Mouse (Mus musculus) lung, embryonic 16.5 days (tissue): ENCODE data around the gene Shkbp1. TPM values are rescaled to one million over a fixed set of nuclear protein-coding genes. Genes with fewer than 3 reads are reported as not detected.

Source experiments
- ATAC-seq: fragments of 200-750 bp; cut with Nextera tagmentation; 2 replicates; pipeline ENCODE4 v1.8.0; 2017; ENCODE audit warnings: low read depth, mild to moderate bottlenecking, moderate library complexity
- H3K27ac ChIP-seq: fragments of 300-500 bp; sonication (generic); 2 replicates; pipeline ENCODE4 v1.5.1; 2014; ENCODE audit warnings: mild to moderate bottlenecking, control low read depth, low read length
- H3K27me3 ChIP-seq: fragments of 300-500 bp; sonication (generic); 2 replicates; pipeline ENCODE4 v1.6.1; 2014; ENCODE audit warnings: low read depth, low read length, mixed read lengths; ENCODE audit not compliant: control insufficient read depth, insufficient read depth
- H3K36me3 ChIP-seq: fragments of 300-500 bp; sonication (generic); 2 replicates; pipeline ENCODE4 v1.6.1; 2014; ENCODE audit warnings: low read length; ENCODE audit not compliant: control insufficient read depth, insufficient read depth
- H3K4me1 ChIP-seq: fragments of 300-500 bp; sonication (generic); replicated peaks from 2 replicates; pipeline ENCODE4 v1.6.1; 2014; ENCODE audit warnings: low read length, mixed read lengths; ENCODE audit not compliant: control insufficient read depth, insufficient read depth
- H3K4me2 ChIP-seq: fragments of 300-500 bp; sonication (generic); 2 replicates; pipeline ENCODE4 v1.6.1; 2014; ENCODE audit warnings: low read depth, low read length, control low read depth
- H3K4me3 ChIP-seq: fragments of 300-500 bp; sonication (generic); 2 replicates; pipeline ENCODE4 v1.5.1; 2014; ENCODE audit warnings: mild to moderate bottlenecking, low read length, control low read depth
- H3K9ac ChIP-seq: fragments of 300-500 bp; sonication (generic); 2 replicates; pipeline ENCODE4 v1.6.1; 2014; ENCODE audit warnings: low read length, control low read depth
- H3K9me3 ChIP-seq: fragments of 300-500 bp; sonication (generic); 2 replicates; pipeline ENCODE4 v1.6.1; 2016; ENCODE audit warnings: low read length; ENCODE audit not compliant: control insufficient read depth
- WGBS: fragments of 180-500 bp; shearing (Covaris S2); extraction: QIAGEN DNeasy Blood & Tissue Kit; methylation state at CpG from one replicate; pipeline ENCODE4 v1.1.7; 2014; 5-methylcytosine and 5-hydroxymethylcytosine counted together
- polyA plus RNA-seq: library from polyadenylated mRNA; unstranded; fragments of >200 nt; fragmentation: Nextera tagmentation; extraction: Ambion mirVana; gene quantifications from 2 replicates; pipeline ENCODE4 v1.2.1, GENCODE M21; 2015

Gene Shkbp1
- polyA plus RNA-seq, 1 experiment from 2014 or later: 46.2 TPM

- Histone ChIP-seq H3K9me3 (no peaks in the 10 kb centered on the region), H3K4me3 (no peak overlapping the region), H3K9ac (no peak overlapping the region), H3K27ac (no peak overlapping the region), H3K4me1 (peaks cover 3% of the 10 kb centered on the region), H3K36me3 (no peaks in the 10 kb centered on the region; the same call in none of the 2 replicates), H3K4me2 (no peak overlapping the region), H3K27me3 (no peaks in the 10 kb centered on the region)
- WGBS: 7% methylated on average over 11 of the region's 11 CpGs
- ATAC-seq: peak; percentile 46
Measured at GRCm38 (mm10) chr7:27302172-27302571, 53.6 kb downstream of the Shkbp1 start.

DNA sequence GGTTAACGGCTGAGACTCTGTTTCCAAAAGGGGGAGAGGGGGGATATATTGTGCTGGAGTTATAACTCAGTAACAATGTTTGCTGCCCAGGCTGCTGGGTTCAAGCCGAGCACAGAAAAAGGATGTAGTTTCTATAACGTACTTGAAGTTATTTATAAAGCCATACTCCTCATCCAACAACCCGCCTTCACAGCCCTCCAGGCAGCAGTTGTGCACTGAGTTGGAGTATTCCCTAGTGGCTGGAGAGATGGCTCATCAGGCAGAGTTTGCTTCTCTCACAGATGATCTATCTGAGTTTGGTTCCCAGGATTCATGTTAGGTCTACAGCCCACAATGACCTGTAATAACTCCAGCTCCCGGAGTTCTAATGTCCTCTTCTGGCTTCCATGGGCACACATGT lies 55.0 kb downstream of the Shkbp1 start:
- no peak overlapping the region for H3K9ac ChIP-seq
- no peaks in the 10 kb centered on the region for H3K36me3 ChIP-seq
- H3K4me1 ChIP-seq: peaks cover 3% of the 10 kb centered on the region
- H3K27ac ChIP-seq: no peak overlapping the region
- no peak overlapping the region for H3K4me3 ChIP-seq
- WGBS: 70% methylated on average over 5 of the region's 5 CpGs
- ATAC-seq: no peak
- H3K4me2 ChIP-seq: no peak overlapping the region
- H3K9me3 ChIP-seq: no peaks in the 10 kb centered on the region
- H3K27me3 ChIP-seq: no peaks in the 10 kb centered on the region

- H3K36me3 ChIP-seq: no peaks in the 10 kb centered on the region
- peaks cover 3% of the 10 kb centered on the region for H3K4me1 ChIP-seq
- H3K9ac ChIP-seq: no peak overlapping the region
- WGBS: 78% methylated on average over 4 of the region's 4 CpGs
- H3K9me3 ChIP-seq: no peaks in the 10 kb centered on the region
- no peak for ATAC-seq
- no peak overlapping the region for H3K27ac ChIP-seq
- H3K4me2 ChIP-seq: no peak overlapping the region
- H3K27me3 ChIP-seq: no peaks in the 10 kb centered on the region
- H3K4me3 ChIP-seq: no peak overlapping the region
Measured at GRCm38 (mm10) chr7:27300351-27300750, 55.5 kb downstream of the Shkbp1 start.

- Histone ChIP-seq H3K4me1 (peaks cover 3% of the 10 kb centered on the region), H3K4me2 (no peak overlapping the region), H3K4me3 (no peak overlapping the region), H3K9me3 (no peaks in the 10 kb centered on the region), H3K27ac (no peak overlapping the region), H3K9ac (no peak overlapping the region), H3K27me3 (no peaks in the 10 kb centered on the region), H3K36me3 (no peaks in the 10 kb centered on the region)
- ATAC-seq: no peak
- 81% methylated on average over 6 of the region's 6 CpGs for whole genome bisulfite sequencing
Measured at GRCm38 (mm10) chr7:27298816-27299215, 57.0 kb downstream of the Shkbp1 start.

DNA sequence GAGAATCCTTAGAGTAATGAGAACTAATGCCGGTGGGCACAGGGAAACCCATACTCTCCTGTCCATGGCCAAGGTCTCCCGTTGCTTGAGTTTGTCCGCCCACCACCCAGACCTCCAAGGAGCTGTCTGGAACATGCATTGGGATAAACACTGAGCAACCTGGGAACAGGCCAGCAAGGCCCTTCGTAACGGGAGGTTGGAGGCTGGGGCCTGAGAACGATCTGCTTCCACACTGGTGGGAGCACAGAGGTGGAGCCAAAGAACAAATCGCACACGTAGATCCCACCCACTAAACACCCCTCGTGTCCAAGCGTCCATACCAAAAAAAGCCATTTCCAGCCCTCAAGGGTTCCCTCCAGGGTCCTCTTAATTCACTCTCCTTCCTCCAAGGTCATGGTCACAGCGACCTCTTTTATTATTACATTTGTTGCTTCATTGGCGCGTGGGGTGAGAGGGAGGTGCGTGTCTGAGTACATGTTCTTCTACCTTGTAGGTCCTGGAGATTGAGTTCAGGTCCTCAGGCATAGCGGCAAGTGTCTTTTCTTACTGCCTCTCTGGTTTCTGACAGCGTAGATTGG lies 57.7 kb downstream of the Shkbp1 start:
- no peaks in the 10 kb centered on the region for H3K9me3 ChIP-seq
- H3K27me3 ChIP-seq: no peaks in the 10 kb centered on the region
- no peak for ATAC-seq
- no peak overlapping the region for H3K4me3 ChIP-seq
- 72% methylated on average over 16 of the region's 16 CpGs for WGBS
- H3K4me2 ChIP-seq: no peak overlapping the region
- H3K4me1 ChIP-seq: peaks cover 3% of the 10 kb centered on the region
- no peaks in the 10 kb centered on the region for H3K36me3 ChIP-seq
- no peak overlapping the region for H3K9ac ChIP-seq
- peak overlapping the region; percentile 27; the same call in 1 of the 2 replicates for H3K27ac ChIP-seq

GRCm38 (mm10) chr7:27296518-27296917 lies 59.3 kb downstream of the Shkbp1 start:
- WGBS: 90% methylated on average over 4 of the region's 4 CpGs
- no peaks in the 10 kb centered on the region for H3K9me3 ChIP-seq
- ATAC-seq: no peak

DNA sequence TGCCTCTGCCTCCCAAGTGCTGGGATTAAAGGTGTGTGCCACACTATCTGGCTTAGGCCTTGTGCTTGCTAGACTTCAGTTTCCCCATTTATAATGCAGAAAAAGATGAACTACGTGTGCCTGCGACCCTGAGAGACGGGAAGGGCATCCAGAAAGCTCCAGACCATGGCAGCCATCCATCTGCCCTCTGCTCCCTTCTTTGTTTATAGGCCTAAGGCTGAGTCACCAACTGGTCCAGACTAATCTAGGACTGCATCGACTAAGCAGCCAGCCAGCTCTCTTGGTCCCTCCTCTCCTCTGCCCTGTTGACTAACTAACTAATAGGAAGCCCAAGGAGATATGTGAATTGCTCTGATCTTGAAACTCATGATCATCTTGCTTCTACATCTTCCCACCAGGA lies 59.9 kb downstream of the Shkbp1 start:
- ATAC-seq: no peak
- H3K4me2 ChIP-seq: no peak overlapping the region
- no peak overlapping the region for H3K27ac ChIP-seq
- no peaks in the 10 kb centered on the region for H3K9me3 ChIP-seq
- peaks cover 11% of the 10 kb centered on the region for H3K4me1 ChIP-seq
- H3K27me3 ChIP-seq: no peaks in the 10 kb centered on the region
- H3K4me3 ChIP-seq: no peak overlapping the region
- H3K36me3 ChIP-seq: no peaks in the 10 kb centered on the region
- H3K9ac ChIP-seq: no peak overlapping the region
- 52% methylated on average over 4 of the region's 4 CpGs for WGBS

More at GRCm38 (mm10) chr7:27296518-27296917, 59.3 kb downstream of the Shkbp1 start:
- Histone ChIP-seq H3K27me3 (no peaks in the 10 kb centered on the region), H3K4me2 (no peak overlapping the region), H3K4me1 (peaks cover 8% of the 10 kb centered on the region), H3K27ac (no peak overlapping the region), H3K36me3 (no peaks in the 10 kb centered on the region), H3K4me3 (no peak overlapping the region), H3K9ac (no peak overlapping the region)

Other genes starting within 250 kb of the Shkbp1 start
- 75.8 and 84.9 TPM in 2 replicates for gene Cyp2f2, start 236.1 kb downstream of the Shkbp1 start, polyA plus RNA-seq
- gene Cyp2t4, start 202.3 kb downstream of the Shkbp1 start, polyA plus RNA-seq: 0.18 TPM in 1 of 2 replicates, not detected in the other
- 68.8 and 72.9 TPM in 2 replicates for gene Egln2, start 189.2 kb downstream of the Shkbp1 start, polyA plus RNA-seq
- gene Rab4b, start 177.1 kb downstream of the Shkbp1 start, polyA plus RNA-seq: 73.2 and 76.1 TPM in 2 replicates
- 1.4 and 1.7 TPM in 2 replicates for gene Gm21983, start 174.9 kb downstream of the Shkbp1 start, polyA plus RNA-seq
- gene Mia, start 174.9 kb downstream of the Shkbp1 start, polyA plus RNA-seq: 170 and 185 TPM in 2 replicates
- 3.1 and 3.5 TPM in 2 replicates for gene BC024978, start 160.2 kb downstream of the Shkbp1 start, polyA plus RNA-seq
- gene Snrpa, start 159.7 kb downstream of the Shkbp1 start, polyA plus RNA-seq: 246 and 251 TPM in 2 replicates
- 4.1 and 4.3 TPM in 2 replicates for gene Itpkc, start 127.4 kb downstream of the Shkbp1 start, polyA plus RNA-seq
- 23.4 and 23.5 TPM in 2 replicates for gene Coq8b, start 123.0 kb downstream of the Shkbp1 start, polyA plus RNA-seq
- 14.8 and 14.9 TPM in 2 replicates for gene Numbl, start 97.6 kb downstream of the Shkbp1 start, polyA plus RNA-seq
- gene Ltbp4, start 18.3 kb downstream of the Shkbp1 start, polyA plus RNA-seq: 107 and 127 TPM in 2 replicates
- 0.52 and 1.1 TPM in 2 replicates for gene Gm20479, start 1.4 kb upstream of the Shkbp1 start, polyA plus RNA-seq
- gene Sptbn4, start 91.7 kb upstream of the Shkbp1 start, polyA plus RNA-seq: 0.29 and 0.41 TPM in 2 replicates
- gene Blvrb, start 92.0 kb upstream of the Shkbp1 start, polyA plus RNA-seq: 58.3 and 75.9 TPM in 2 replicates
- 28.4 and 30.7 TPM in 2 replicates for gene Sertad3, start 117.7 kb upstream of the Shkbp1 start, polyA plus RNA-seq
- 55.6 and 57.3 TPM in 2 replicates for gene Sertad1, start 130.9 kb upstream of the Shkbp1 start, polyA plus RNA-seq
- 13.0 and 13.6 TPM in 2 replicates for gene Prx, start 143.3 kb upstream of the Shkbp1 start, polyA plus RNA-seq
- 0.72 and 1.1 TPM in 2 replicates for gene Hipk4, start 167.2 kb upstream of the Shkbp1 start, polyA plus RNA-seq
- 85.6 and 95.6 TPM in 2 replicates for gene Pld3, start 197.2 kb upstream of the Shkbp1 start, polyA plus RNA-seq
- gene 2310022A10Rik, start 197.2 kb upstream of the Shkbp1 start, polyA plus RNA-seq: 22.8 and 24.9 TPM in 2 replicates
- gene Akt2, start 235.5 kb upstream of the Shkbp1 start, polyA plus RNA-seq: 89.4 and 93.0 TPM in 2 replicates